Mouse (Mus musculus): ENCODE data around the gene Cacna1c.
"Not testable (repeated sequence)": the region's sequence is repeated elsewhere in the genome, so short reads cannot be mapped to it uniquely, and the experiment has no call there.

Gene Cacna1c

DNA sequence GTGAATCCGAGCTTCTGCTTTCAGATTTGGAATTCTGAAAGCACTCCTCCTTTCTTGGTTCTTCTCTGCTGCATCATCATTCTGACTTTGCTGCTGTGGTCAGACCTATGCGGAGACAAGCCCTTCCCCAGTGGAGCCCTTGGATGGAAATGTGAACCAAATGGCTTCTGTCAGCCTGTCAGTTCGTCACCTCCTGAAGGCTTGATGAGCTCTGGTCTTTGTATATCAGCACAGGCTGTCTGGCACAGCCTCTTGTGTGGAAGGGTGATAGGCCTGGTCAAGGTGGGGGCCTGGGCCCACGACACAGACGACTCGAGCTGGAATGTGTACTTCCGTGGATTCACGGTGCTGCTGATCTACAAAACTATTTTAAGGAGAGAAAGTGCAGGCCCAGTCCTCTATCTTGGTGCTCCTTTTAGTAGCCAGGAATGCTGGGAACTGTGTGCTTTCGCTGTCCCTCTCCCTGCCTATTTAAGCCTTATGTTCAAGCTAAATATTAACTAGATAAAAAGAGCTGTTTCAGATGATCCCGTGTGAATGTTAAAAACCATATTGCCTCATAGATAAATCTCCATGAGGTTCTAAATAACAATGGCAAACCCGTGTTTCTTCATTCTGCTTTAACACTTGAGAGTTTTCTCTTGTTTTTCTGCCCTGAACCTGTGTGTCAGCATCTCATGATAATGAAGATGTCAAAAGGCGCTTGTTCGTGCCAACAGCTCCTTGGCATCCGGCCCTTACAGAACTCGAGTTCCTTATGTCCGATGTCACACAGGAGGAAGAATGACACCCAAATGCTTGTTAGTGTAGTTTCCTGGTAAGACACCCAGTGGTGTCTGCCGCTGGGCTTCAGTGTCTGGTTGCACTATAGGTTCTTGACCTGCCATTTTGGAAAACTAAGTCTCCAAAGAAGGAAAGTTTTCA lies at the start of gene Cacna1c:
Gene Cacna1c (minus strand): TSS at position 37 of the 924 bp plus-strand sequence.
- DNase-seq = no peak

DNA sequence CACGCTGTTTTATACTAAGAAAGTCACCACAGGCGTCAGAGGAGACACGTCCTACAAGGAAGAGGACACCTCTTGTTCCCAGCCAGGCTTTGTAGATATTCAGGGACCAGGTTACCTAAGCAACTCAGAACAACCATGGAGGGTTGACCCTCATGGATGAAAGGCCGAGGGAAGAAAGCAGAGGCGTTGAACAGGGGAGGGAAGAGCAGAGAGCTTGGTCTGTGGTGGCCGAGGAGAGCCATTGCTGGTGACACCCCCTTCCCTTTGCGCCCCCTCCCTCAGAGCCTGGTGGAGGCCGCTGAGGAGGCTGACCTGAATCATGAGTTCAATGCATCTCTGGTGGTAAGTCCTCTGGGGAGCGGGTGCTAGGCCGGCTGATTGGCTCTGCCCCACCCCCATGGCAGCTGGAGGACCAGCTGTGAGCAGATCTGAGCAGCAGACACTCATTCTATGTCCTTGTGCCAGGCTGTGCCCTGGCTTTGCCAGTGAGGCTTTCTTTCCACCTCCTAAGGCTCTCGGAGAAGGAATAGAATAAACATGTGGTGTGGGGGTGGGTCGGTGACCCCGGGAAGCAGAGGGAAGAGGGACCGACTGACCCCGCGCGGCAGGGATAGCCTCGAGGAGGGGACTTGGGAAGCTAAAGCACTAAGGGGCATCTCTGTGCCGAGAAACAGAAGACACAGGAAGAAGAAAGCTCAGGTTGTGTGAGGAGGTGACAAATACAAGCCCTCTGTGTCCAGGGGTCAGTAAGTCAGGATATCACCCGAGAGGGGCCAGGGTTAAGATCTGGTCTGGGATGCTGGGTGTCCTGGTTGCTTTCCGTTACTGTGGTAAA lies 44.9 kb upstream of the Cacna1c start:
- DNase-seq = no peak

DNA sequence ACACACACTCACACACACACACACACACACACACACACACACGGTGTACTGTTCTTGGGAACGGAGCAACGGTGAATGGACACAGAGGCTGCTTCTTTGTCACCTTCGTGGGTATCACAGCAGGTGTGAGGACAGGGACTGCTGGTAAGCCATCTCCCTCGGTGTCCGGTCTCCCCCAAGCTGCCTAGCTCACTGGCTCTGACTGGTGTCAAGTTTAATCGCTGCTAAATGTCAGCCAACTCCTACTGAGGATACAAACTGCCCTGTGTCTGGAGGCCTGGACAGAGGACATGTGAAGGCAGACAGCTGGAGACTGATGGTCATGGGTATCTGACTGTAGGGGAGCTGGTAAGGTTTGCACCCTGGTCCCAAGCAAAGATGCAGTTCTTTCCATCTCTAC lies 44.0 kb upstream of the Cacna1c start:
- DNase-seq = no peak

DNA sequence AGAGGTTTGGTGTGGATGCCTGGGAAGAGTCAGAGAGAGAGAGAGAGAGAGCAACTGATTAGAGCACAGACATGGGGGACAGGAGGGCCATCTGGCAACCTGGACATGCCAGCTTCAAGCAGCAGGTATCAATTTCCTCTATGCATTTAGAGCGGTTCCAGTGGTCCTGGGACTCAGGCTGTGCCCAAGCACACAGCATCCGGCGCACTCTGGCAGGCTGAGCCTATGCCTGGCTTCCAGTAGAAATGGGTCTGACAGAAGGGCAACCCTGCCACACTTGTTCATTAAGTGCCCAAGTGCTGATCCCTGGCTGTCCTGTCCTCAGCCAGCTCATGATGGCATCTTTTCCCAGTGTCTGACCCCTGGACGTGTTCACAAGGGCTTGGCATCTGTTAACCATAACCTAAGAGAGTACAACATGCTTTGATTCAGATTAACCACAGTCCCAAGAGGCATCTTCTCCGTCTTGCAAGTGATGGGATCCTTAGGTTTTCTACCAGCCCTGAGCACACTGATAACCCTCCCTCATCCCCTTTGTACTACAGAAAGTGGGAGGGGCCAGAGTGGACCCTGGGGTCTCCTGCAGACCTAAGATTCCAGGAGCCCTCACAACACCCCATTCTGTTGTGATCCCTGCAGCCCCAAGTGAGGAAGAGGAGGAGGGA lies 43.3 kb upstream of the Cacna1c start:
- DNase-seq = no peak

DNA sequence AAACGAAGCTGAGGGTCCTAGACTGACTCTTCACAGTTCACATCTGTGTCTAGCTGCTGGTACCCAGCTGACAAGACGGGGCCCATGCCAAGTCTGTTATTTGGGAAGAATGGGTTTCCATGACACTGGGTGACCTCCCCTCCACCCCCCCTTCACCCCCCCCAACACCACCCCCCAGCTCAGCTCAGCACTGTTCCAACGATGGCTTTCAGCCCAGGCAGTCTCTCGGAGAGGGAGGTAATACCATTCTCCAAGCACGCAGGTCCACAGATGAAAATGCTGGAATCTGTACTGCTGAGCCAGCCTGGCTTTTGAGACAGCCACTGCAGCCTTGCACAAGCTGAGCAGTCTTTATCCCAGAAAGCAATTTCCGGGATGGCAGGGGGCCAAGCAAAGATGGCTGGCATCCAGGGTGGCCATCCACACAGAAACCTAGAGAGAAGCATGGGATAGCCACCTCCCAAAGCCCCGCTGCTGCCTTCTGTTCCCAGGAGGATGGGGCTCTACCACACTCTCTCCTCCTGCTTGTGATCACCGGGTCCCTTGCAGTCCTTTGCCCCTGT lies 41.3 kb upstream of the Cacna1c start:
- no peak for DNase-seq

DNA sequence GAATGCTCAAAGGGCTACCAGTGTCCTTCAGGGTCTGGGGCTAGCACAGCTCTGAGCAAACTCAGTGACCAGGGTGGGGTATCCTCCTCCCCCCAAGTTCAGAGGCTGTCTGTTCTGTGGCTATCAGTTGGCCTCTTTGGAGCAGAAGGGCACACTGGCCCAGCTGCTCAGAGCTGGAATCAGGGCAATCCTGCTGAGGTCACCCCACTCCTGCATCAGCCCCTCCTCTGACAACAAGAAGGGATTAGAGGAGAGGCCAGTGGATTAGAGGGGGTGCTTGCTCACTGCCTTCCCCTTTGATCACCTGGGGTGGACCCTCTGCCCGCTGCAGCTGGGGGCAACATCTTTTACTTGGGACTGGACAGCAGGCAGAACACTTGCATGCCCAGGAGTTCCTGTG lies 40.0 kb upstream of the Cacna1c start, which contains the start of gene Cacna2d4:
Gene Cacna2d4 (plus strand): TSS at position 286 of the 400 bp plus-strand sequence.
- DNase-seq = no peak

DNA sequence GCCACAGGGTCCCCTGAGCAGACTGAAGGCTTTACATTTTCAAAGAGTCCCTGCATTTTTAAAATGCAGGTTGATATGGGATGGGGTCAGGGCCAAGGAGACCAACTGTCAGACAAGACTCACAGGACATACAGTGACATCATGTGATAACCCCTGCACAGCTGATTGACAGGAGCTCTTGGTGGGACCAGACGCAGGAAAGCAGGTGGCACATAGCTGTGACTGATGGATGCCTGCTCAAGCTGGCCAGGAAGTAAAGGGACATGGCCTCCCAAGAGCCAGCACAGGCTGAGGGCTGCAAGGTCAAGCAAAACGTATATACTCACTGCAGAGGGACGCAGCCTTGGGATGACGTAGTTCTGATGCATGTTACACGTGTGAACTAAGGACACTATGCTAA lies 39.2 kb upstream of the Cacna1c start:
- no peak for DNase-seq

DNA sequence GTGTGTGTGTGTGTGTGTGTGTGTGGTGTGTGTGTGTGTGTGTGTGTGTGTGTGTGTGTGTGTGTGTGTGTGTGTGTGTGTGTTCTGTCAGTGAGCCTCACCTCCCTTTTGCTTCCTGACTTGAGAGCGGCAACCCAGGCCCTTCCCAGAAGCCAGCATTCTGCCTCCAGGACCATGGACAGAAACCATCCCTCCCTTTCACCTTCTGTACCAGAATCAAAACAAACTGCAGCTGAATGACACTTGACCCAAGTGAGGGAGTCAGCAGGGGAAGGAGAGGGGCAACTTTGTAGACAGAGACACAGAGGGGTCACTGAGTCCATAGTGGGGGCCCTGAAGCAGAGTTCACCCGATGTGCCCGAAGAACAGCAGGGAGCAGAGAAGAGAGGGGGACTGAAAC lies 36.8 kb upstream of the Cacna1c start:
- DNase-seq = no peak

DNA sequence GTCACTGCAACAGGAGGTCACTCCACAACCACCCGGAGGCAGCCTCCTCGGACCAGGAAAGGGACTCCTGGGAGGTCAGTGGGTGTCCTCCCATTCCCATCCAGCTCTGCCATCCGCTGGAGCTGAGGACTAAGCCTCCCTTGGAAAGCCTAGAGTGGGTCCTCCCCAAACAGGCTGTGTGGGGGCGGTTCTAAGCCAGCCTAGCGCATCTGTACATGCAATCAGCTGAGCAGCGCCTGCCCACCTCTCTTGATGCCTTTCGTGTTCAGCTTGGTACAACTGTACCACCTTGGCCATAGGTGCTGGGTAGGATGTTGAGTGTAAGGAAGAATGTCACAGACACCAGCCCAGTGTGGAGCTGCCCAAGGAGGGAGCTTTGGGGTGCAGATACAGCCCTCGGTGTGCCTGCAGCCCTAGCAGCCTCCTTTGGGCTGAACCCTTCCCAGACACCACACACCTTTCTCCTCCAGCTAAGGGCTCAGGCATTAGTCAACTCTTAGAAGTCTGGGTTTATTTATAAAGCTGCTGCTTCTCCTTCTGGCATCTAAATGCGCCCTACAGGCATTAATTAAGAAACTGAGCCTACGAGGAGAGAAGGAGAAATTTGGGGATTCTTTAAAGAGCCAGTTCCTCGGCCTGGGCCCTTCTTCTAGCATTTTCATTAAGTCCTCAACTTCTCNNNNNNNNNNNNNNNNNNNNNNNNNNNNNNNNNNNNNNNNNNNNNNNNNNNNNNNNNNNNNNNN lies 32.8 kb upstream of the Cacna1c start:
- no peak for DNase-seq

DNA sequence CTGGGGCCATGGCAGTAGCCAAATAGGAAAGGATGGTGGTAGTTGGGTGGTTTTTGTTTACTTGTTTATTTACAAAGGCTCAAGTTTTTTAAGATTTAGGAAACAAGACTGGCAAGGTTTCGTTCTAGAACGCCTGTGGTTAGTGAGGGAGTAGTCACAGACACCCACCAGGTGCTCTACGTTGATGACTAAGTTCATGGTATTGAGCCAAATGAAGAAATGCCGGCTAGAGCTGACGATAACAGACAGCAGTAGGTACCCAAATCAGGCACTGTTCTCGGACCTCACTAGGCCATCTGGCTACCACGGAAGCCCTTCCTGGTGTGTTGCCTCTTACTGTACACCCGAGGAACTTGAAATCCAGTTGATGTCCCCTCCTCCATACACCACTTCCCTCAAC lies 30.8 kb upstream of the Cacna1c start:
- DNase-seq = no peak

DNA sequence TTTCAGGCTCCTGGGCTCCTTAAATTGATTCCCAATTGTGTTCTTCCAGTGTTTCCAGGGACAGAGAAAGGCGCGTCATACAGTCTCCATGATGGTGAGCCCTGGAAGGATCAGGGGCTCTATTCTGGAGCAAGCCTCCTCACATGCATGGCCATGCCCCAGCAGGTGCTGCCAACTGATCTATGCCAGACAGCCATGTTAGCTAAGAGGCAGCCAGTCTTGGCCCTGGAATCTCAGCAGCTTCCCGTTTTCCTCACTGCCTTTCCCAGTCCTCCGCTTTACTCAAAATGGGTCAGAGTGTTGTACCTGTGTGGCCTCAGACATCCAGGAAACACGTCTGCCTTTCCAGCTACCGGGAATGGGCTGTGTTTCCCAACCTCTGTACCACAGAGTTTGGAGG lies 29.5 kb upstream of the Cacna1c start:
- DNase-seq = no peak

DNA sequence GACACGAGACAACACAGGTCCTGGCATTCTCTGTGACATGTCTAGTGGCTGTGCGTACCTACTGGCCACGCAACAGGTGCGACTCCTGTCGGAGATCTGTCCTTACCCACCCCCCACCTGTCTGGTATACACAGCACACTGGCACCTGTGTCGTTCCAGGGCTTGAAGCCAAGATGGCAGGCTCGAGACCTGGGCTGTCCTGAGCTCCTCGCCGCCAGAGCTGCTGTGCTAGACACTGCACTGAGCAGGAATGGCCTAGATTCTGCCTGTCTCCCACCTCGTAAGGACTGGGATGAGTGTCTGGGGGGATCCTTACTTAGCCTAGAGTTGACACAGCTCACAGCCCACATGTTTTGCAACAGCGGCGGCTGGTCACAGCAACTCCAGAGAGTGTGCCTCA lies 29.0 kb upstream of the Cacna1c start:
- no peak for DNase-seq

DNA sequence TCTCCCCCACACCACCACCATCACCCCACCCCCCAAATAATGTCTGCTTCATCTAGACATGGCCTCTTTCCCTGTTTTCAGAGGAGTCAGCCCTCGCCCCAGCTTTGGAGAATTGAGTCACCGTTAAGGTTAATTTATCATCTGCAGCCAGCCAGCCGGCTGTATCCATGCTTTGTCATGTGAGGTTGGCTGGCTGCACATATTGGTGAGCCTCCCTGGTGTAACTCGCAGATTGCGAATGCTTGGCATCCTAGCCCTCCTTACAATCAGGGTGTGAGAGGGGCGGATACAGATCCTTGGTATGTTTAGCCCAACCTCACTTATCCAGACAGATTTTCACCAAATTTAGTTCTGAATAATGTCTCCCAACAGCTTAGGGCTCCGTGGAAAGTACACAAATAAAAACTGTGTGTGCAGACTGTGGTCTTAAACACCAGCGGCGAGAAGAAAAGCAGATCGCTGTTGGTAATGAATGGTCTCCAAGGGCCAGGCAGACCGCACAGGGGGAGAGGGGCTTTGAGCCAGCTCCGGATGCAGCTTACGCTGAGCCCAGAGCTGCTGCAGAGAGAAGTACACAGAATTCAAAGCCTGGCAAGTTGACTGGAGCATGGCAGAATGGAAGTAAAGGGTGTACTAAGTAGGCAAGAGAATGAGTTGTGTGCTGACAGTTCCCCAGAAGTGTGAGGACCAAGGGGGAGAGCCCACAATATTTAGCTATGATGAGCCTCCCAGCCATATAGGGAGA lies 28.4 kb upstream of the Cacna1c start:
- DNase-seq = no peak

DNA sequence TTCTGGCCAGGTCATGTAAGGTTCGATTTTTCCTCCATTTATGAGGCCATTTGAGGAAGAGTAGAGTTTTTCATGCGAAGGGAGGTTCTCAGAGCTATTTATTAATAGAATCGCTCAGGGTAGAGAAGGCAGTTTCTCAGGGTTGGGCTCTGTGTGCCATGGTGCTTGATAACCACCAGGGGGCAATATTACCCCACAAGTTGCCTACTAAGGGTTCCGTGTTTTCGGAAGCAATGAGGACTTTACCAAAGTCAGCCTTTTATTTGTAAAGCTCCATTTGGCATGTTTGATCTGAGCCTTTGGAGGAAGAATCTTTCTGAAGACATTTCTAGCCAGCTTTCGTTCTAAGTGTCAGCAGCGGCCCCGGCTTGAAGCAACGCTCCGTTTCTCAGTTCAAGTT lies 24.1 kb upstream of the Cacna1c start:
- DNase-seq = peak; percentile 66

DNA sequence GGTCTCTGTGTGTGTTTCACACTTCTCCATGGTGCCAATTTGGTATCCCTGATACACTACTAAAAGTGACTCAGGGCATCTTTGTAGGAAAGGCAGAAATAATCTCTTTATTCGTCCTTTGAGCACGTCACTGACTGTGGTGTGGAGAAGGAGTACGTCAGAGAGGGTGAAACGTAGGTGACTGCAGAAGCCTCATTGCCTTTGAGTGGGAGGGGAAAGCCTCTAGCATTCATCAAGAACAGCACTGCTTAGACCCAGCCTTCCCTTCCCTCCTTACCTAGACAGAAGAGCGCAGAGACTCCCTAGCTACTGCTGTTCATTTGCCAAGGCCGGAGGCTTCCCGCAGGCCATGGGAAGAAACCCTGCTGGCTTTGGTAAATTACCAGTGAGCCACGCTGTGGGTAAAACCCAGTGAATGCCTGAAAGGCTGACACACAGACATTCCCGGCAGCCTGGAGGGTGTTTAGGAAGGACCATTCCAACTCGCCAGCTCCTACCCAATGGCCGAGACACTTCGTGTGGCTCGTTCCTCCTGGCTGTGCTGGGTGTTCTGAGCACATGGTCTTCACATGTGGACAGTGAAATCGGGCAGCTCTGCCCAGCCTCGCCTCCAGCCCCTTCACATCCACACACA lies 23.1 kb upstream of the Cacna1c start:
- no peak for DNase-seq

DNA sequence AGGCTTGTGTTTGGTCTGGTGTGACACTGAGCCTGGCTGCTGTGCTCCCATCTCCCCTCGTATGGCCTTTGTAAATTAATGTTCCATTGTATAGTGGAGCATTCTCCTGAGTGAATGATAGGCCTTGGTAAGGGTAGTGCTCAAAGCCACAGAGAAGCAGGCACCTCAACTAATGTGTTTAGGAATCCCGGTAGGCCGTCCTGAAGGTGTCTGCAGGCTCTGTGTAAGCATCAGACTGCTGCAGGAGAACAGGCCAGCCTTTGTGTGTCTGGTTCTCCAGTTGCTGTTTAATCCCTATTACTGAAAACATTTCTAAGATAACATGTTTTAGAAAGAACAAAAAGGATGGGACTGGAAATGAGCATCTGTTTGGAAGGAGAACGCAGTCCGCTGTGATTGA lies 22.4 kb upstream of the Cacna1c start:
- no peak for DNase-seq

DNA sequence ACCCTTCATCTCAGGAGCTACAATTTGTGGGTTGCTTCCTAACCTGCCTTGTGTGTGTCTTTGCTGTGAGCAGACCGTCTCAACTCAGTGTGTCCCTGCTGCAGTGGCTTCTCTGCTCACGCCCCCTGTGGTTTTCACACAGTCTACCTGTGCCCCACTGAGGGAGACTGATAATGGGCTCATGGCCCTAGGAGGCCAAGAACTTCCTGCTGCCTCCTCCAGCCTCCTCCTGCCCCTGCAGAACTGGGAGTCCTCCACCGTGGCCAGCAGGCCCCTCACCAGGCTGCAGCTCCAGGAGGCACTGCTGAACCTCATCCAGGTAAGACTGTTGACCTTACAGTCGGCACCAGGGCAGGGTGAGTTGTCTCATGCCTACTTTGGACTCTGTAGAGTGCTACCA lies 21.4 kb upstream of the Cacna1c start:
- DNase-seq = no peak

DNA sequence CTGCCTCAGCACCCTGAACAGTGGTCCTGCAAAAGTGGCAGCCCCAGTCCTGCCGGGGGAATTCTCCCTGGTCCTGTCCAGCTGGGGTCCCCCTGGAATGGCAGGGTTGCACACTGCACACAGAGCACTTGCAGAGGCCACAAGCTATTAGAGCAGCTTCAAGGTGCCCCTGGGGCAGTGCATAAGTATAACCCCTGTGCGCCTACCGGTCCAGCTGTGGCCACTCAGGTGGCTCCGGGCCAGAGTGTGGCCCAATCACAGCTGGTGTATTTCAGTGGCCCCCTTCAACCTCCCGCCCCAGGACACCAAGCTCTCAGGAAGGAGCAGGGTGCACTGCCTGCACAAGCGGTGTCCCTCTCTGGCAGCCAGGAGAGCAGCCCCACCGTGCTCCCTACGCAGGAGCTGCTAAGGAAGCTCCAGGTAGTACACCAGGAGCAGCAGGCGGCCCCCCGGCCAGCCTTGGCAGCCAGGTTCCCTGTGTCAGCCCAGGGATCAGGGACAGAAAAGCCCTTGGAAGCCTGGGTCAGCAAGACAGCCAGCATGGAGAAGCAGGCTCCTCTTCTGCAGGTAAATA lies 18.9 kb upstream of the Cacna1c start:
- no peak for DNase-seq

DNA sequence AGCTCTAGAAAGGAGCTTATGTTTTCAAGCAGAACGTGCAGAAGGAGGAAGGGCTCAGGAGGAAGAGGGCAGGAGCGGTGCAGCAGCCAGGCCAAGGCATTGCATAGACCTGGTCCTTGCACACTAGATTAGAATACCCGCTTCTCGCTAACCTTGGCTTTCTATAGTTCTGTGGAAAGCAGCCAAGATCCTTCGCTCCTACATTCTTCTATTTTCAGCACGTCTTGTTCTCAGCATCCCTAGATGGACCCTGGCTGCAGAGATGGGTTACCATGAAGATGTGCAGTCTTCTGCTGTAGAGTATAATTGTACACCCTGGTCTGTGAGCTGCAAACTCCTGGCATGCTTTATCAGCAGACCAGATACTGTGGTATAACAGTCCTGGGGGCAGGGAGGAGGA lies 18.0 kb upstream of the Cacna1c start:
- no peak for DNase-seq

DNA sequence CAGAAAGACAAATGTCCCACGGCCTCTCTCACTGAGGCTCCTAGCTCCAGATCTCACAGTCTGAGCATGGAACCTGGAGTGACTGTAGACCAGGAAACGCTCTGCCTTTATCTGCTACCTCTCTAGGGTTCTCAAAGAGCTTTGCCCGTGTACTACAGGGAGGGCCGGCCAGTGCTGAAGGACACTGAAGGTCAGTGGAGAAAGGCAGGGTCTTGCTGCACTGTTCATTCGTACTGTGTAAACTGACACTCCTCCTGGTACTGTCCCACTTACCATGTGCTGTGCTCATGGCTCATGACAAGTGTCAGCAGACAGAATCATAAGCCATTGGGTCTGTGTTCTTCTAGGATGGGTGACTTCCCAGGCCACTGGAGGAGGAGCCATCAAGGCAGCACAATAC lies 17.2 kb upstream of the Cacna1c start:
- DNase-seq = no peak

DNA sequence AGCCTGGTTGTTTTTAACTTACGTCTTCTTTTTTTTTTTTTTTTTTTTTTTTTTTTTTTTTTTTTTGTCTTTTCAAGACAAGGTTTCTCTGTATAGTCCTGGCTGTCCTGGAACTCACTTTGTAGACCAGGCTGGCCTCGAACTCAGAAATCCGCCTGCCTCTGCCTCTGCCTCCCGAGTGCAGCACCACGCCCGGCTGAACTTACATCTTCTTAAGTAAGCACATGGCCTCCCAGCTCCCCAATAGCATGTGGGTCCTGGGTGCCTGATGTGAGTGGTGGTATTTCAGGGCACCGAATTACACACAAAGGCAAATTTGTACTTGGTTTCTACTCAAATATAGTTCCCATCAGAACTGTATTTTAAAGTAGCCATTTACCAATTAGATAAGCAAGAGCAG lies 9.8 kb upstream of the Cacna1c start:
- not testable (repeated sequence) for DNase-seq
